Mouse (Mus musculus) stomach, postnatal 0 days (tissue): ENCODE results near the gene Cyfip2.

Source experiments
- CTCF ChIP-seq: IDR thresholded peaks from 2 replicates; pipeline ENCODE4 v1.5.1; 2016; ENCODE audit warnings: antibody characterized with exemption, low read depth, mild to moderate bottlenecking, moderate library complexity
- EP300 ChIP-seq: optimal IDR thresholded peaks from 2 replicates; pipeline ENCODE3; 2016; ENCODE audit warnings: antibody characterized with exemption

GRCm38 (mm10) chr11:46204841-46205240 lies 107.8 kb downstream of the Cyfip2 start:
- no peak for TF ChIP-seq CTCF
- no peak for TF ChIP-seq EP300
